Mouse (Mus musculus) small intestine, adult 2 months (tissue): Measurements from ENCODE around the gene Atp6v1e1. TPM values are rescaled to one million over a fixed set of nuclear protein-coding genes. Genes with fewer than 3 reads are reported as not detected.
"Not testable (repeated sequence)": the region's sequence is repeated elsewhere in the genome, so short reads cannot be mapped to it uniquely, and the experiment has no call there.

Experiments
- H3K27ac ChIP-seq: fragments of 200-500 bp; 2 replicates; pipeline ENCODE4 v1.5.1; 2012; ENCODE audit warnings: low read depth, low read length, control low read depth, inconsistent platforms; ENCODE audit not compliant: insufficient read depth
- H3K27me3 ChIP-seq: fragments of 200-500 bp; 2 replicates; pipeline ENCODE4 v1.6.1; 2012; ENCODE audit warnings: mild to moderate bottlenecking, moderate library complexity, low read length, inconsistent platforms; ENCODE audit not compliant: control insufficient read depth, insufficient read depth
- H3K36me3 ChIP-seq: fragments of 200-500 bp; 2 replicates; pipeline ENCODE4 v1.6.1; 2012; ENCODE audit warnings: mild to moderate bottlenecking, low read length, control low read depth, inconsistent platforms; ENCODE audit not compliant: control insufficient read depth, insufficient read depth
- H3K4me1 ChIP-seq: fragments of 200-500 bp; 2 replicates; pipeline ENCODE4 v1.6.1; 2012; ENCODE audit warnings: low read length, inconsistent platforms, mixed read lengths; ENCODE audit not compliant: control insufficient read depth, insufficient read depth, insufficient read length
- H3K4me3 ChIP-seq: fragments of 200-500 bp; 2 replicates; pipeline ENCODE4 v1.5.1; 2012; ENCODE audit warnings: low read depth, mild to moderate bottlenecking, control low read depth, inconsistent platforms, low read length, moderate library complexity
- CTCF ChIP-seq: fragments of 200-500 bp; IDR thresholded peaks from 2 replicates; pipeline ENCODE4 v1.5.1; 2012; ENCODE audit warnings: low read depth, mild to moderate bottlenecking, control low read depth, inconsistent platforms, low read length, moderate library complexity, mixed read lengths; ENCODE audit not compliant: insufficient replicate concordance, insufficient read length; ENCODE audit errors: extremely low read depth
- POLR2A ChIP-seq: fragments of 200-500 bp; IDR thresholded peaks from 2 replicates; pipeline ENCODE4 v1.6.1; 2012; ENCODE audit warnings: low read depth, mild to moderate bottlenecking, control low read depth, inconsistent platforms, low read length, moderate library complexity
- WGBS: fragments of 180-500 bp; shearing (Covaris S2); methylation state at CpG from one replicate; pipeline ENCODE4 v1.1.7; 2018; 5-methylcytosine and 5-hydroxymethylcytosine counted together
- polyA plus RNA-seq: library from polyadenylated mRNA; depleted of rRNA; stranded (reverse); fragments of >200 nt; gene quantifications from 2 replicates; pipeline ENCODE4 v1.2.3, GENCODE M21; 2012; rRNA removed

Atp6v1e1 gene
- polyA plus RNA-seq: 72.4 and 153 TPM in 2 replicates

- Histone ChIP-seq H3K27me3 (no peaks in the 10 kb centered on the region), H3K27ac (peak within 1 kb of the TSS; percentile 79), H3K4me3 (peak within 1 kb of the TSS; percentile 73), H3K36me3 (peaks cover 14% of the 10 kb centered on the region), H3K4me1 (peaks cover 3% of the 10 kb centered on the region; the same call in 1 of the 2 replicates)
- under 1% methylated on average over 41 of the region's 41 CpGs for WGBS
- no peak for TF ChIP-seq CTCF
- TF ChIP-seq POLR2A: peak; percentile 94
These were observed at the start of gene Atp6v1e1 for GRCm38 (mm10) chr6:120822307-120822928. Gene Atp6v1e1, minus strand, starts transcription at chr6:120822793.

GRCm38 (mm10) chr6:120871286-120871685 is 48.7 kb upstream of the Atp6v1e1 start:
- Histone ChIP-seq H3K4me3 (no peak overlapping the region), H3K27me3 (no peaks in the 10 kb centered on the region), H3K27ac (no peak overlapping the region), H3K36me3 (peaks cover 9% of the 10 kb centered on the region), H3K4me1 (no peaks in the 10 kb centered on the region; the same call in 1 of the 2 replicates)
- no peak for TF ChIP-seq CTCF
- TF ChIP-seq POLR2A: no peak
- 89% methylated on average over 2 of the region's 2 CpGs for WGBS

- 65% methylated on average over 1 of the region's 1 CpGs for whole genome bisulfite sequencing
- Histone ChIP-seq H3K36me3 (peaks cover 15% of the 10 kb centered on the region), H3K4me3 (no peak overlapping the region), H3K27me3 (no peaks in the 10 kb centered on the region), H3K27ac (no peak overlapping the region), H3K4me1 (no peaks in the 10 kb centered on the region; the same call in 1 of the 2 replicates)
- TF ChIP-seq POLR2A: no peak
- no peak for TF ChIP-seq CTCF
These were observed 46.2 kb upstream of the Atp6v1e1 start for GRCm38 (mm10) chr6:120868824-120869223.

- no peak for TF ChIP-seq CTCF
- 77% methylated on average over 9 of the region's 9 CpGs for WGBS
- H3K27ac ChIP-seq: no peak overlapping the region
- no peaks in the 10 kb centered on the region for H3K4me1 ChIP-seq
- no peak overlapping the region for H3K4me3 ChIP-seq
- no peaks in the 10 kb centered on the region for H3K27me3 ChIP-seq
- H3K36me3 ChIP-seq: peaks cover 13% of the 10 kb centered on the region
These were observed 43.6 kb upstream of the Atp6v1e1 start for GRCm38 (mm10) chr6:120866051-120866814.

DNA sequence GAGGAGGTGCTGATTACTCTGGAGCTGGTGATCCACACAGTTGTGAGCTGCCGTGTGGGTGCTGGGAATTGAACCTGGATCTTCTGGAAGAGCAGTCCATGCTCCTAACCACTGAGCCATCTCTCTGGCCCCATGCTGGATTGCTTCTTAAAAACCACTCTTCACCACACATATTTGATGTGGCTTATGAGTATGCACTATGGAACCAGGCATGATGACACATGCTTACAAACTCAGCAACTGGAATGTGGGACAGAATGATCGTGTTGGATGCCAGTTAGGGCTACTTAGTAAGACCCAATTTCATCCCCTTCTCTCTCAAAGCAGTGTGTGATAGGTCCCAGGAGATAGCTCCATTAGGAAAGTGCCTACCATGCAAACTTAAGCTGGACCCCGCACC is 37.5 kb upstream of the Atp6v1e1 start:
- no peak for TF ChIP-seq POLR2A
- no peak for TF ChIP-seq CTCF
- 95% methylated on average over 3 of the region's 3 CpGs for WGBS

DNA sequence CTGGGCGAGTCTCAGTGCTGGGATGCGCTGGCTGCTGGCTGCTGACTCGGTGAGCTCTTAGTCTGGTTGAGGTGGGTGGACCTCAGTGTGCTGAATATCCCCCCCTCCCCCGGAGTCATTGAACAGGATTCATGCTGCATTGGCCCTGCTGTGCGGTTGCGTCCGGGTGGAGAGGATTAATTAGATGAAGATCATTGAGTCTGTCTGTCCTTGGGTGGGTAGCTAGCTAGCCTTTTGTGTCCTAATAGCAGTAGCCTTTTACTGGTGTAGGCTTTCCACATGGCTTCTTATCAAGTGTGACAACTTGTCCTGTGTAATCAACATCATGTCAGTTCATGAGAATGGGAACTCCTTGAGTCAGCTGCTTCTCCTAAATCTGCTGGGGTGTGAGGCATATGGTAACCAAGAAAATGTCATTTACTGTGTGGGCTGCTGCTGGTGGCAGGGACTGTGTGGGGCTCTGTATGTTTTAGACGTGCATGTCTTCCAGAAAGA is 35.7 kb upstream of the Atp6v1e1 start:
- Histone ChIP-seq H3K36me3 (peaks cover 10% of the 10 kb centered on the region), H3K4me3 (no peak overlapping the region), H3K27me3 (no peaks in the 10 kb centered on the region), H3K4me1 (no peaks in the 10 kb centered on the region), H3K27ac (no peak overlapping the region)
- no peak for TF ChIP-seq CTCF
- TF ChIP-seq POLR2A: no peak
- WGBS: 91% methylated on average over 8 of the region's 8 CpGs

More for the DNA sequence above, 37.5 kb upstream of the Atp6v1e1 start:
- Histone ChIP-seq H3K27me3 (no peaks in the 10 kb centered on the region), H3K36me3 (peaks cover 10% of the 10 kb centered on the region), H3K27ac (no peak overlapping the region), H3K4me3 (no peak overlapping the region), H3K4me1 (no peaks in the 10 kb centered on the region)

DNA sequence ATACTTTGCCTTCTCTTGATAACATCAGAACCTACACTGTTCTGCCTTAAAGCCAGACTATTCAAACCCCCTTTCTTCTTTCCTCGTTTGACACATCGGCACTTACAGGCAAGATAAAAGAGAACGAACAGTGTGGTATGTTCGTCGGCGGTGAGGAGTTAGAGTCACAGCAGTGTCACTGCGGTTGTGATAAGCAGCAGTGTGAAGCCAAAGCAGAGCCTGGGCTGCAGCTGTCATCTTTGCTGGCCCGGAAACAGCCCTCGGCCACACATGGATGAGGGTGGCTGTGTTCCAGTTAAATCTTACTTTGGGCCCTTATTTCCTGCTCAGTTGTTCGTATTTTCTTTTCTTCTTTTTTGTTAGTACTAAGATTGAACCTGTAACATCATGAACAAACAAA is 31.8 kb upstream of the Atp6v1e1 start:
- peaks cover 3% of the 10 kb centered on the region; the same call in 1 of the 2 replicates for H3K4me1 ChIP-seq
- H3K4me3 ChIP-seq: no peak overlapping the region
- TF ChIP-seq POLR2A: no peak
- TF ChIP-seq CTCF: no peak
- peaks cover 11% of the 10 kb centered on the region for H3K36me3 ChIP-seq
- H3K27ac ChIP-seq: no peak overlapping the region
- H3K27me3 ChIP-seq: no peaks in the 10 kb centered on the region
- WGBS: 83% methylated on average over 10 of the region's 10 CpGs

- not testable (repeated sequence) for H3K4me1 ChIP-seq, H3K27me3 ChIP-seq, H3K27ac ChIP-seq, H3K4me3 ChIP-seq
- H3K36me3 ChIP-seq: peaks cover 12% of the 10 kb centered on the region
These were observed 28.1 kb upstream of the Atp6v1e1 start for GRCm38 (mm10) chr6:120850720-120851119.
